Mouse (Mus musculus) ES-E14 (cell line): ENCODE measurements around the gene Mcl1.

Experiments used
- CHD2 ChIP-seq: IDR thresholded peaks from 2 replicates; pipeline ENCODE4 v1.6.1; 2014; ENCODE audit warnings: mild to moderate bottlenecking, low read depth, low read length, inconsistent platforms
- HCFC1 ChIP-seq: IDR thresholded peaks from 2 replicates; pipeline ENCODE4 v1.6.1; 2012; ENCODE audit warnings: low read length, inconsistent platforms, borderline replicate concordance; ENCODE audit not compliant: insufficient read depth
- ZNF384 ChIP-seq: IDR thresholded peaks from 2 replicates; pipeline ENCODE4 v1.6.1; 2012; ENCODE audit warnings: low read depth, low read length, inconsistent platforms

- TF ChIP-seq CHD2 (no peak), HCFC1 (no peak), ZNF384 (no peak)
Observed at GRCm38 (mm10) chr3:95674236-95674635, 15.6 kb downstream of the Mcl1 start.
